Mouse (Mus musculus): ENCODE measurements around the gene Cbwd1. TPM values are rescaled to one million over a fixed set of nuclear protein-coding genes. Genes with fewer than 3 reads are reported as not detected.

Gene Cbwd1
- polyA plus RNA-seq, 1 experiment = 1.9 TPM

GRCm38 (mm10) chr19:24899578-24900544, 61.5 kb downstream of the Cbwd1 start:
- TF ChIP-seq POLR2A (IDR thresholded peaks at IDR 0.05; ENCODE audit: control insufficient read depth, extremely low read depth, insufficient read depth, low read length, poor library complexity) (no peak), CTCF (IDR thresholded peaks at IDR 0.05; ENCODE audit: borderline replicate concordance, control insufficient read depth, extremely low read depth, insufficient read depth, low read length, poor library complexity) (no peak)
- Histone ChIP-seq H3K4me3 (ENCODE audit: control insufficient read depth, insufficient read depth, low read length) (no peak overlapping the region), H3K27ac (ENCODE audit: control insufficient read depth, insufficient read depth, low read length) (no peak overlapping the region), H3K36me3 (ENCODE audit: control insufficient read depth, insufficient read depth, low read length) (no peaks in the 10 kb centered on the region), H3K27me3 (ENCODE audit: control insufficient read depth, insufficient read depth, low read length) (peaks cover 37% of the 10 kb centered on the region), H3K4me1 (replicated peaks; ENCODE audit: control insufficient read depth, insufficient read depth, low read length) (no peaks in the 10 kb centered on the region)
- no peak for DNase-seq
- 1% methylated on average over 84 of the region's 84 CpGs for whole genome bisulfite sequencing

- no peak for DNase-seq
- no peaks in the 10 kb centered on the region for H3K36me3 ChIP-seq (ENCODE audit: control insufficient read depth, insufficient read depth, low read length)
- H3K4me3 ChIP-seq (ENCODE audit: control insufficient read depth, insufficient read depth, low read length) = no peak overlapping the region
- no peaks in the 10 kb centered on the region for H3K4me1 ChIP-seq (replicated peaks; ENCODE audit: control insufficient read depth, insufficient read depth, low read length)
- no peak overlapping the region for H3K27ac ChIP-seq (ENCODE audit: control insufficient read depth, insufficient read depth, low read length)
- TF ChIP-seq CTCF (IDR thresholded peaks at IDR 0.05; ENCODE audit: borderline replicate concordance, control insufficient read depth, extremely low read depth, insufficient read depth, low read length, poor library complexity) = no peak
- no peak for TF ChIP-seq POLR2A (IDR thresholded peaks at IDR 0.05; ENCODE audit: control insufficient read depth, extremely low read depth, insufficient read depth, low read length, poor library complexity)
- 8% methylated on average over 34 of the region's 34 CpGs for WGBS
- peaks cover 37% of the 10 kb centered on the region for H3K27me3 ChIP-seq (ENCODE audit: control insufficient read depth, insufficient read depth, low read length)
These were observed 62.5 kb downstream of the Cbwd1 start for GRCm38 (mm10) chr19:24898737-24899577.

DNA sequence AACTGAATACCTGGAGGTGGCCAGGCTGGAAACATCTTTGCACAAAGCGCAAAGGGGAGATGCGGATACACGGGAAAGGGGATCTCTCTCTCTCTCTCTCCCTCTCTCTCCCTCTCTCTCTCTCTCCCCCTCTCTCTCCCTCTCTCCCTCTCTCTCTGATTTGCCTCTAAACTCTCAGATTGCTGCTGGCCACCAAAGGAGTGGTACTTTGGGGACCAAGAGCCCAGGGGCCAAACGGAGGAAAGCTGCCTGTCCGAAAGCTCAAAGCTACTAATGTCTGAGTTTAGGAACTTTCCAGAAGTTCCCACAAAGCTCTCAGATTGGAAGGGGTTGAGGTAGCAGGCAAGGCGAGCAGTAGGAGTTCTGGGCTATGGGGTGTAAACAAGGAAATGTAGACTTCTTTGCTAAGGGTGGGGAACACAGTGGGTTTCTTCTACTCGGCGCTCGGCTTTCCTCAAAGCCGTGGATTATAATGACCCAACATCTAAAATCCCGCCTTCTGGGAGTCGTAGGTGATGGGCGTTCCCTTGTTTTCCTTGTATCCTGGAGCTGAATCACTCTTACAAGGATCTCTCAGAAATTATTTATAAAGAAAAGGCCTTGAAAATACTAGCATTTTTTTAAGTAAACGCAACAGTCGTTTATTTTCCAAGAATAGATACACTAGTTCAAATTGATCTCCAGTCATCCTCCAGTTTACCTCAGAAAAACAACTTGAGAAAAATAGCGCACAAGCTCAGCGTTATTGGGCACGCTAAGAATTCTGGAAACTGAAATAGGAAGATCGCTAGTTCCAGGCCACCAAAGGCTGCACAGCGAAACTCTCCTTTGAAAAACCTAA, 63.3 kb downstream of the Cbwd1 start:
- H3K27ac ChIP-seq (ENCODE audit: control insufficient read depth, insufficient read depth, low read length) = no peak overlapping the region
- TF ChIP-seq CTCF (IDR thresholded peaks at IDR 0.05; ENCODE audit: borderline replicate concordance, control insufficient read depth, extremely low read depth, insufficient read depth, low read length, poor library complexity) (no peak), POLR2A (IDR thresholded peaks at IDR 0.05; ENCODE audit: control insufficient read depth, extremely low read depth, insufficient read depth, low read length, poor library complexity) (no peak)
- H3K4me3 ChIP-seq (ENCODE audit: control insufficient read depth, insufficient read depth, low read length) = no peak overlapping the region
- peaks cover 37% of the 10 kb centered on the region for H3K27me3 ChIP-seq (ENCODE audit: control insufficient read depth, insufficient read depth, low read length)
- no peaks in the 10 kb centered on the region for H3K4me1 ChIP-seq (replicated peaks; ENCODE audit: control insufficient read depth, insufficient read depth, low read length)
- whole genome bisulfite sequencing = 11% methylated on average over 20 of the region's 20 CpGs
- DNase-seq = no peak
- H3K36me3 ChIP-seq (ENCODE audit: control insufficient read depth, insufficient read depth, low read length) = no peaks in the 10 kb centered on the region

DNA sequence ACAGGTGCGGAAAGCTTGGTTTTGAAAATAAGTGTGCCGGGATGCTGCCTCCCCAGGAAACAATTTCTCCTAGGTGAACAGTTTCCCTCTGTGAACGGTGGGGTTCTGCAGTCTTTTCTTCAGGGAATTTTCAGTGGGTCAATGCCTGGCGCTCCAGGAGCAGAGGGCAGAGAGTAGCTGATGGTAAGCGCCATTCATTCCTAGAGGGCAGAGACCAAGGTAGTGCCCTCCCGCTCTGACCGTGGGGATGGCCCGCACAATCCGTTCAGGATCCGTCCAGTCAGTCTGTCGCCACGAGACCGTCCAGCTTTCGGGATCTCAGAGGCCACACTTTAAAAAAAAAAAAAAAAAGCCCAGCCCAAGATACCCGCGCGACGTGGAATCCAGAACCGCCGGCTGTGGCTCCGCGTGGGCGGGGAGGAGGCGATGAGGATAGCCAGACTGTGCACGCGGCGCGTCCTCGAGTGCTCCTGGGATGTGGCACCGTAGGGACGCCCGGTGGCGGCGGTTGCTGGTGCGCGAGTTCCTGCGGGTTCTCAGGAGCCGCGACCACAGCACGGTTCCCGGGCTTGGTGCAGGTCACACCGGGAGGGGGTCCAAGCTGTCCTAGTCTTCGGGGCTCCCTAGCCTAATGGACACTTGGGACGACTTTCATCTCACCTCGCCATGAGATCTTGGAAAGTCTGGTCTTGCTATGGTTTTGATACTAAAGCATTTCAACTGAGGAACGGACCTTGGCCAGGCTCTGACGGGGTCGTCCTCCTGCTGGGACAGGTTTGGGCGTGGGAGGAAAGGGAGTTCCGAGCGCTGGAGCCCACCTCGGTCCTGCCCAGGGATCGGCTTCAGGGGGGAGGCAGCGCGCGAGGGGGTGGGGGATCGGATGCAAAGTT, 64.2 kb downstream of the Cbwd1 start:
- TF ChIP-seq POLR2A (IDR thresholded peaks at IDR 0.05; ENCODE audit: control insufficient read depth, extremely low read depth, insufficient read depth, low read length, poor library complexity) (no peak), CTCF (IDR thresholded peaks at IDR 0.05; ENCODE audit: borderline replicate concordance, control insufficient read depth, extremely low read depth, insufficient read depth, low read length, poor library complexity) (no peak)
- DNase-seq = no peak
- Histone ChIP-seq H3K4me1 (replicated peaks; ENCODE audit: control insufficient read depth, insufficient read depth, low read length) (no peaks in the 10 kb centered on the region), H3K27ac (ENCODE audit: control insufficient read depth, insufficient read depth, low read length) (no peak overlapping the region), H3K27me3 (ENCODE audit: control insufficient read depth, insufficient read depth, low read length) (peaks cover 36% of the 10 kb centered on the region), H3K4me3 (ENCODE audit: control insufficient read depth, insufficient read depth, low read length) (no peak overlapping the region), H3K36me3 (ENCODE audit: control insufficient read depth, insufficient read depth, low read length) (no peaks in the 10 kb centered on the region)
- 8% methylated on average over 57 of the region's 57 CpGs for WGBS

GRCm38 (mm10) chr19:24896536-24896935, 64.9 kb downstream of the Cbwd1 start:
- TF ChIP-seq CTCF (IDR thresholded peaks at IDR 0.05; ENCODE audit: borderline replicate concordance, control insufficient read depth, extremely low read depth, insufficient read depth, low read length, poor library complexity) (no peak), POLR2A (IDR thresholded peaks at IDR 0.05; ENCODE audit: control insufficient read depth, extremely low read depth, insufficient read depth, low read length, poor library complexity) (no peak)
- H3K27me3 ChIP-seq (ENCODE audit: control insufficient read depth, insufficient read depth, low read length) = peaks cover 34% of the 10 kb centered on the region

More at GRCm38 (mm10) chr19:24896536-24896935, 64.9 kb downstream of the Cbwd1 start:
- Histone ChIP-seq H3K36me3 (ENCODE audit: control insufficient read depth, insufficient read depth, low read length) (no peaks in the 10 kb centered on the region), H3K4me3 (ENCODE audit: control insufficient read depth, insufficient read depth, low read length) (no peak overlapping the region), H3K27ac (ENCODE audit: control insufficient read depth, insufficient read depth, low read length) (no peak overlapping the region), H3K4me1 (replicated peaks; ENCODE audit: control insufficient read depth, insufficient read depth, low read length) (no peaks in the 10 kb centered on the region)
- WGBS = 32% methylated on average over 4 of the region's 4 CpGs
- DNase-seq = no peak
